Mouse (Mus musculus): ENCODE measurements around the gene Stat6.

- TF ChIP-seq POLR2A (IDR thresholded peaks at IDR 0.05; ENCODE audit: borderline replicate concordance, insufficient read depth, low read length) (peak; percentile 74), CTCF (IDR thresholded peaks at IDR 0.05; ENCODE audit: borderline replicate concordance, insufficient read depth, low read depth, low read length) (no peak)
These were observed 21.4 kb upstream of the Stat6 start for GRCm38 (mm10) chr10:127621191-127622056.
